Mouse (Mus musculus) CD4-positive, CD25-positive, alpha-beta regulatory T cell, adult 4 months (primary cell): ENCODE data around the gene Fnbp1l. TPM values are rescaled to one million over a fixed set of nuclear protein-coding genes. Genes with fewer than 3 reads are reported as not detected.

Experiments used
- ATAC-seq: one replicate; pipeline ENCODE4 v1.8.0; 2017
- polyA plus RNA-seq, 2 experiments: library from polyadenylated mRNA; unstranded; fragments of 100-300 nt; shearing (Covaris generic); gene quantifications; one replicate each; pipeline ENCODE4 v1.2.1; 2017

The Fnbp1l gene
- polyA plus RNA-seq, 2 experiments from 2014 or later, result 0.09 to 0.34 TPM

DNA sequence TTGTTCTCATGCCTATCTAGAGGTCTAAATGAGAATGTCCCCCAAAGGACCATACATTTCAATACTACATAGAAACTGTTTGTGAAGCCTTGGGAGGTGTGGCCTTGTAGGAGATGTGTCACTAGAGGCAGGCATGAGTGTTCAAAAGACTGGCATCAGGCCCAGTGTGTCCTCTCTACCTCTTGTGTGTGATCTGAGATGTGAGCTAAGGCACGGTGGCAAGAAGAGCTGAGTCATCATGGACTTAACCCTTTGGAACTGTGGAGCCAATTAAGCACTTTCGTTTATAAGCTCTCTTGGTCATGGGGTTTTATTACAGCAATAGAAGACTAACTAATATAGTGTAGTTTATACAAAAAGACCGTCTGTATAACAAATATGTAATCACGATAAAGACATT lies 16.3 kb downstream of the Fnbp1l start:
- no peak for ATAC-seq

DNA sequence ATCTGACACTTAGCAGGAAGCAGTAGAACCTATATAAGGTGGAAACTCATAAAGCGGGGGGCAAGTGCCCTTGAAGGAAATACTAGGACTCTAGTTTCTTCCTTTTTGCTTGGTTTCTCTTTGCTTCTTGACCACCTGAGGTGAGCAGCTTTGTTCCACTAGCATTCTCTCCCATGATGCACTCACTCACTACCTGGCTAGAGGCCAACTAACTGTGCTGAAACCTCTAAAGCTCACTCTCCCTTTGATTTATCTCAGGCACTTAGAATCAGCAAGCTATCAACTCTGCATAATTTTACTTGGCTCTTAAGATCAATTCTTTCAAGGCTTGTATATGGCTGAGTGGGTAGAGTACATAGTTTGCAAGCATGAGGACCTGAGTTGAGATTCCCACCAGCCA lies 17.1 kb downstream of the Fnbp1l start:
- no peak for ATAC-seq

DNA sequence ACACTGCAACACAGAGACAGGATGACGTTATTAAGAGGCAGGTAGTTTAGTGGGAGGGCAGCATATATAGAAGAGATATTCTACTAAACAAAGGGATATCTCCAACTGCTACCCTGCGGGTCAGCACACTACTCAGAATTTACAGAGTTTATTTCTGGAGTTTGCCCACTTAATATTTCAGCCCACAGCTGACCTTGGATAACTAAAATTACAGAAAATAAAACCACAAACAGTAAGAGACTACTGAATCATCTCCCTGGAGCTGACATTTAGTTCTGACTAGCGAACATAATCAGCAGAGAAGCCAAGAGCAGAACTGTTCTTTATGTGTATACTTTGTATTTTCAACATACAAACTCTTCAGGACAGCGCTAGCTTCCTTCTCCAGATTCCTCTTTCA lies 20.2 kb downstream of the Fnbp1l start:
- no peak for ATAC-seq

DNA sequence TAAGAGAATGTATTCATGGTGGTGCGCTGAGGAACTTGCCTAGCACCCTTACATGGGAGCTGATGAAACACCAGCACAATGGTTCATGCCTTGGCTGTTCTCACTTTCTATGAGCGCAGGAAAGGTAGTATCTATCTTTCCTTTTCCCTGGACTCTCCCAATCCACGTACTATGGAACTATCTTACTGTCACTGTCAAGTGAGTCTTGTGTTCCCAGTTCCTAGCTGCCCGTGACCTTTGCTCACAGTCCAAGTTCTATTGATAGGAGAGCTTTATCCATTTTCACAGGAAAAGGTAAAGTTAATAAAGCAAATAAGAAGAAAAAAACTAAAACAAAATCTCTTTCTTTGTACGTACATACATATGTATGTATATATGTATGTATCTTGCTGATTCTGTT lies 28.7 kb downstream of the Fnbp1l start:
- ATAC-seq, result no peak

DNA sequence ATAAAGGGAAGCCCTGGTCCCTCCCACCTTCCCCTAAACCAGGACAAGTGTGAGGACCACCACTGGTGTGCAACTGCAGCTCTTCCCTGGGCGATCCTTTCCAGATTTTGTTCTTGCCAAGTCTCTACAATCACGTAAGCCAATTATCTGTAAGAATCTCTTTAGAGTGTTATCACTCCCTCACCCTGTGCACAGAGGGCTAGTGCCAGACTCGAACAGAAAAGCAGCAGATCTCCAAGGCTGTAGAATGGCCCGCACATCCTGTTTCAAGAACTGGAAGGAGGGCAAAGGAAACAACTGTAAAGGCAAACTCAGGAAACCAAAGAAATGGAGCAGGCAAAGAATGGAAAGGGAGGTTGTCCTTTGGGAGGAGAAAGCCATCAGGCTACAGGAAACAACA lies 29.2 kb downstream of the Fnbp1l start:
- no peak for ATAC-seq

DNA sequence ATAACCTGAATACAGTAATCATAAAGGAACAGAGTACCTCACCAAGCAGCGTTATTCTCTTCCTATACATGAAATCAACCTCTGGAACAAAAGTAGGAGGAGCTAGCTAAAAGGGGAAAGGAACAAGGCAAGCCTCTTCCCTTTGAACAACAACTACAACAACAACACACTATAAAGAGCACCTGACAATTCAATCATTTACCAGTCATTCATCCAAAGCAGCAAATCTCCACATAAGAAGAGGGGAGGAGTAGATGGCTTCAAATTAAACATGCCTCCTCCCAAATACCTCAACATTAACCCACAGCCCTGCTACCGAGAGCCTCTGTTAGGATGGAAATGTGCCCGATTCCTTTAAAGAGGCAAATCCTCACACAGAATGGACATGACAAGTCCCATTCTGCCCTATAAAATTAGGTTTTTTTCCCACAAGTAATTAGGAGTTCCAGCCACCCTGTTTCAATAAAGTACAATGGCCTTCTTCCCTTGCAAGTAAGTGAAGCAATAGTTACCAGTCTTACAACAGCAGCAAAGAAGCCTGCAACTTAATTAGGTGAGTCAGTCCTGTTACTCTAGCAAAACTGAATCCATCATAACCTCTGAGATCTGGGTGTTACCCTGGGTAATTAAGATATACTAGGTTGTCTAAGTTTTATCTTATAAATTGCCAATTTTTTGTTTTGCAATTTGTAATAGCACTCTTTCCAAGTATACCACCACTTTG lies 32.4 kb downstream of the Fnbp1l start:
- ATAC-seq, result no peak

DNA sequence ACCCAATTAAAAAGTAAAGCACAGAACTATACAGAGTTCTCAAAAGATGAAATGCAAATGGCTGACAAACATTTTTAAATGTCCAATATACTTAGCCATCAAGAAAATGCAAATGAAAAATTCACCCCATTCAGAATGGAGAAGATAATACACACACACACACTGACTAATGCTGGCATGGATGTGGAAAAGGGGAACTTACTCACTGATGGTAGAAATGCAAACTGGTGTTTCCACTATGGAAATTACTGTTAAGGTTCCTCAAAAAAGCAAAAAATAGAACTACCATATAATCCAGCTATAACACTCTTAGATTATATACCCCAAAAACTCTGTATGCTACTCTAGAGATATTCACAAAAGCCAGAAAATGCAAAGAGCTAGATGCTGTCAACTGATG lies 42.2 kb downstream of the Fnbp1l start:
- no peak for ATAC-seq

DNA sequence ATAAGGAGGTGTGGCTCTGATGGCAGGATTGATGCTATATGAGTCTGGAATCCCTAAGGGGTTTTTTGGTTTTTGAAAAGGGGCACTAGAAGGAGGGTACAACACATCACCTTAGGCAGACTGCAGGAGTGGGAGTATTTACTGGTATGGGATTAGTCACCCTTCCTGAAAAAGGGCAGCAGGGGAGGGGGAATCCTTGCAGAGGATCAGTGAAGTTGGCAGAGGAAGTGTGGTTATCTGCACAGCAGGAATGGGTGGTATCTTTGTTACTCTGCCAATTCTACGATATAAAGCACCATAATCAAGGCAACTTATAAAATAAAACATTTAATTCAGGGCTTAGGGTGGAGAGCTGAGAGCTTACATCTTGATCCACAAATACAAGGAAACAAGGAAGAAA lies 44.6 kb downstream of the Fnbp1l start:
- no peak for ATAC-seq

DNA sequence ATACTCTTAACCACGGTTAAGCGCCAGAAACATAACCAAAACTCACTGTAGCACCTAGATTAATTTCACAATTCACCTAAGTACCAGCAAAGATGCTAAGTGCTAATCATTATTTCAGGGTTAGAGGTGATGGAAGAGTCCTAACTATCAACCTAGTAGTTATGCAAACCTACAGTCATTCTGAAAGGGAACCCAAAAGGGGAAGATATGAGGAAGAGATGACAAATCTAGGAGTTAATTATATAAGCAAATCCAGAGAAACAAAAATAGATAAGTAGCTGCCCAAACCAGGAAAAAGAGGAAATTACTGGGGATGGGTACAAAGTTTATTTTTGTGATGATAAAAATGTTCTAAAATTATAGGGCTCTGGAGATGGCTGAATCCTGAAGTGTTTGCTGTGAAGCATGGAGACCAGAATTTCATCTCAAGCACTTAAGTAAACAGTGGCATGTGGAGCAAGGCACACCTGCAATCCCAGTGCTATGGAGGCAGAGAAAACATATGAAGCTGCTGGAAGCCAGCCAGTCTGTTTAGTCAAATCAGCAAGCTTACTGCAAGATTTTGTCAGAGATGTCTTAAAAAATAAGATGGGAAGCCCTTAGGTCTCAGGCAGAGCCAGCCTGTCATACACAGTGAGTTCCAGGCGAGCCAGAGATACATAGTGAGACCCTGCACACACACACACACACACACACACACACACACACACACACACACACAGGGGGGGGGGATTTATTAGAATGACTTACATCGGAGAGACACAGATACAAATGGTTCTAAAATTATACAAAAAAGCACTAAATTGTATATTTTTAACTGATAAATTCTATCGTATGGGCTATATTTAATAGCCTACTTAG lies 45.9 kb downstream of the Fnbp1l start:
- ATAC-seq, result no peak

DNA sequence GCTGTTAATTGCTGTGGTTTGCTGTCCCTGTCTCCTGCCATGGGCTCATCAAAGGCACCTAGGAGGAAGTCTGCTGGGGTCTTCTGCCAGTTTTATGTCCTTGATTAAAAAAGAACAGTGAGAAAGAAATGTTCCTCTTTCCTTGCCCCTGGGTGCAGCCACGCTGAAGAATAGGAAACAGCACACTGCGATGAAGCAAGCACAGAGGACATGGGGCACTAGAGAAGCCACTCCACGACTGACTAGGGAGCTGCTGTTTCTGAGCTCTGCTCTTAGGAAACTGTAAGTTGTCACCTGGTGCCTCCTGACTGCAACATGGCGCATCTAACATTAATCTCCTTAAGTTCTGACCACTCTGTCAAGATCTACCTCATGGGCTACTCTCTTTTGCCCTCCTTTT lies 53.0 kb downstream of the Fnbp1l start:
- no peak for ATAC-seq

DNA sequence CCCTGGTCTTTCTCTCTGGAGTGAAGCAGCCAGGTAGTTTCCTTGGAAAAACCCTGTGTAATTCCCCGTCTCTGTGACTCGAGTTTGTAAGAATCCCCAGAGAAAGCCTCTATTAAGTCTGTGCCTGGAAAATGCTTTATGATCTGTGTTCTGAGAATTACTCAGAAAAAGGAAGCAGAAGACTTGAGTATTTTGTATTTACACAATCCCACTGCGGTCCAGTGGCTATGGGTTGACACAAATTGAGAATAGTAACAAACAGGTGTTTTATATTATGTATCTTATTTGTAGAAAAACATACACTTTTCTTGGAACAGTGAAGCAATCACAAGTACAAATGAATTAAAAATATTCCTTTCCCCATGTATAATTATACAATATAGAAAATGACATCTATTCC lies 53.4 kb downstream of the Fnbp1l start:
- ATAC-seq, result no peak

DNA sequence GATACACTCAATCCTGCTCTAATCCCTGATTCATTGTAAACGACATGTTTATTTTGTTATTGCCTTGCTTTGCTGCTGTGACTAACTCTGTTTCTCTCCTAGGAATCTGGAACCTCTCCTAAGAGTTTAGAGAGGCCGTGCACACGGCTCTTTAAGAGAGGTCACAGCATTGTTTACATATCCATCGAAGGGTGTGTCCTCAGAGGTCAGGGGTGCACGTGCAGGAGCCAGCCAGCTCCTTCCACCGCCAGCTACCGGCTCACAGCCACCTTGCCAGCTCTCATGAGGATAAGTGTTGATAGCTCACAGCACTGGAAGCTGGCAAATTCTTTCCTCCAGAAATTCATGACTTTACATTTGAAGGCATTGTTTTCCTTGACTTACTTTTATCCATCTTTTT lies 54.2 kb downstream of the Fnbp1l start:
- no peak for ATAC-seq

DNA sequence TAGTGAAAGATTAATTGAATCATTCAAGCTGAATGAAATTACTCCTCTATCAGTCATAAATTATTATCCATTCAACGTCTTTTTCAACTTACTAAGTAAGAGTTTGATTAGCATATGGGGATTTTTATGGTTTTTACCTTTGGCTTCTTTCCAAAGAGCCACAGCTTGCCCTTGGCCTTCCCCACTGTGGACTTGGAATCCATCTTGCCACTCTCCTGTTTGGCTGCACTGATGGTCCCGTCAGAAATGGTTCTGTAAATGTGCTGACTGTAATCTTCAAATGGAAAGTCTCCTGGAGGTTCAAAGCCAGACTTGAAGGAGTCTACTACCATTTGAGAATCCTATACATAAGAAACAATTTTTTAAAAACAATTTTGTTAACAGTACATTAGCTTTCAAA lies 61.7 kb downstream of the Fnbp1l start:
- no peak for ATAC-seq

DNA sequence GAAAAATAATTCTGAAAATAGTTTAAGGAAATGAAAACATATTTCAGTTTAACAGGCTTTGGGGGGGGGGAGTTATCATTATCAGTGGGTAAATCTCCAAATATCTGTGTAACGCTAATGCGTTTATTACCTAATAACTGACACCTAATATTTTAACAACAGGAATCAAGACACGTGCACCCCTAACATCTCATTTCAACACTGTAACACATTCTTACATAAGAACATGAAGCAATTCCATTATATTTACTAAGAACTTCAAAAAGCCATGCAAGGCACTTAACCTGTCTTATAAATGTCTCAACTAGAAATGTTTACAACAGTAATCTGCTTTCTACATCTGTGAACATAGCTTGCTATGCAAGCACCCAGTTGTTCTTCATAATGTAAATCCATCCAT lies 68.3 kb downstream of the Fnbp1l start:
- no peak for ATAC-seq

DNA sequence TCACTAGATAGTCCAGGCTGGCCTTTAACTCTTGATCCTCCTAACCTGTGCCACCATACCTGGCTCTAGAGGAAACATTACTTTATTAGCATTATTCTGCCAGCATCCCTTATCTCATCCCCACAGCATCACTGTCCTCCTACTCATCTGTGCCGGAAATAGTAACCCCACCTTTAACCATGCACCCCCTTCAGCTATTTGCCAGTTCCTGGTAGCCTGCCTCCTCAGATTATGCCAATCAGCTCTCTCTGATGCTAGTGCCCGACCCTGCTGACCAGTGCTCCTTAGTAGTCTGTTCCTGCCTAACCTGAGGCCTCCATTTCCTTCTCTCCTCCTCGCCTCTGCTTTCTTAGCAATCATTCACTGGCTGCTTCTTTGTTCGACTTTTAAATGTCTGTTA lies 72.0 kb downstream of the Fnbp1l start:
- ATAC-seq, result no peak

DNA sequence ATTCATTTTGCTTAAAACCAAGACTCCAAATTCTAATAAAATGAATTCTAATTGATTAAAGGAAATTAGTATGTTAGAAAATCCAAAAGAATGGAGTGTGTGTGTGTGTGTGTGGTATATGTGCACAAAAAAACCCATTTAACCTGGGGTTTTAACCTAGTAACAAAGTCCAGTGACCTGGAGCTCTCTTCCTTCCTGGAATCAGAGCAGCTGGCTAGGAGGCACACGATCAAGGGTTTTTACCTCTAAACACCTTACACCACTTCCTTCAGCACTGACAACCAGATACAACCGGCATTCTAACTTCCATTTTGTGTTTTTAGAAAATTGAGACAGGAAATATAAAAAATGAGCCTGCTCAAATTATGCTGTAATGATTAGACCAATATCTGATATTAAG lies 74.2 kb downstream of the Fnbp1l start:
- ATAC-seq, result no peak

DNA sequence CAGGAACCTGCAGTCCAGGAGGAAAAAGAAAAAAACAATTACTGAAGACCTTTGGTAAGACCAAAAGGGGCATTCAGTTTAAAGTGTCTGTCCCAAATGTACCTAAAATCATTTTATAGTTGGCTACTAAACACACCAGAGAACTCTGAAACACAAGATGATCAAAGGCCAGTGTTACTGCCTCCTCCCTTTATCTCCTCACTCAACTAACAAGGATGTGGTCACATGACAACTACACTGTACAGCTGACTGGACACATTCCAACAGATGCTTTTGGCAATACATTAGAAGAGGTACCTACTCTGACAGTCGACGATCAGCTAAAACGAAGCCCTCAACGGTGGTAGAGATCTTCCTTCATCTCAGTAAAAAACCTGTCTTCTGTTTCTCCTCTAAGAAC lies 78.6 kb downstream of the Fnbp1l start:
- ATAC-seq, result no peak

DNA sequence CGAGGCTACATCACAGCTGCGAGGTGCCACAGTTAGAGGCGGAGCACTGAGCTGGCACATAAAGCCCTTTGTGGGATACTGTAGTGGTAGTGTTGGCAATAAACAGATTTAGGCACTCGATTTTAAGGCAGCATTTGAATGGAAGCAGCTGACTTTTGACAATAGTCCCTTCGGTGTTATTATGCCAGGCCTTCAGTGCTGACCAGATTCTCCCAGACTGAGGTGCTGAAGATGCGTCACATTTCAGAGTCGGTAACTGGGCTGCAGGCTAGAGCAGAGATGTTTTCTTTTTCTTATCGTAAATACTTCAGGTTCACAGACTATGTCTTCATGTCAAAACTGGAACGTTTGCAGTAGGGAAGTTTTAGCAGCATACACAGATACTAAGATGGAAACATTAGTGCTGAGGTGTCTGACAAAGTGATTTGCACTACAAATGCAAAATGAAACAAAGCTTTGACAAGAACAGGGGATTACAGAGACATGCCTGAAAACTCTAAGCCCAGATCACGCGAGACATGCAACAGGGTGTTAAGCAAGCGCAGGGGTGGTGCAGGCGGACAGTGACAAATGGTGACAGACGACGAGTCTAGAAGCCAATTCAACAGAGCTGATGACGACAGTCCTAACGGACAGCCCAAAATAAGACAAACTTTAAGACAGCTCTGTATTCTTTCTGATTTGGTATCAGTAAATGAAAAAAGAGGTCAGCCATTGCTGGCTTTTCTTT lies 79.4 kb downstream of the Fnbp1l start:
- no peak for ATAC-seq

DNA sequence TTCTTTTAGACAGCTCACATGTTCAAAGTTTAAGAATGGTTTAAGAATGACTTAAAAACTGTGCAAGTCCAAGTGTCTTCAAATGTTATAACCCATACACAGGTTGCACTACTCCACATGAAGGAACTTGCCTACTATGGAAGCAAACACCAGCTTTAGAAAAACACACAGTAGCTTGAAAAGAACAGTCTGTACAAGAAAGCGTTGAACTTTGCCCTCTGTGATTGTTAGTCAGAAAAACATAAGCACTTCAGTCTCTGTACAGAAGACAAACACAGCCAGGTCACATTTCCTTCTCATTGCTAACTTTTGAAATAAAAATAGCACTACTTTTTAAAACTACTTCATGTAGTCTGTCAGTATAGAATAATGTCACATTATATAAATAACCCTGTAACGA lies 80.7 kb downstream of the Fnbp1l start:
- no peak for ATAC-seq

DNA sequence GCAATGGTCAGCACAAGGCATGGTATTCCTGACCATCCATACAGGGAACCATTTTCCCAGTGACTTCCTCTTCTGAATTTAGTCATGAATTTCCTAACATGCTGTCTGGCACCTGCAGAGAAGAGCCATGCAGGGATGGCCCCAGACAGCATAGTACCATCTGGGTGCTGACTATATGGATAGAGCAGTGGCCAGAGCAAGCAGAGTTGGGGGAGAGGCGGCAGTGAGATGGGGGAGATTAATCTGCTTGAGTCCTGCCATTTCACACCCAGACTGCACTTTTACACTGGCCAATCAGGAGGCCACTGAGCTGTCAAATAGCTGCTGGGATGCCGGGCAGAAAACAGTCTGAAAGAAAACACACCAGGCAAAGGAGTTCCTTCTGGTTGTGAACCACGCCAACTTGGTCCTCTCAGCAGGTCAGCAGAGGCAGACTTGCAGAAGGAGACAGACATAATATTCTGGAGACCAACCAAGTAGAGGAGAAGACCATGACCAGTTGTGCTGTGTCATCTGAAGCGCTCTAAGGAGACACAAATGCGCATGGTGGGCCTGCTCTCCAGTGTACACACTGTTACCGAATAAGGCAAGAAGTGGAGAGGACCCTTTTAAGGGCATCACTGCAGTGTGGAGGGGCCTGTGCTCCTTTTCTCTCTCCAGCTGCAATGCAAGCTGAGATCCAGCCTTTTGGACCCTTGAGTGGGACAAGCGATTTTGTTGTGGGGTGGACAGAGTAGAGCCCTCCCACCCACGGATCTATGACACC lies 83.4 kb downstream of the Fnbp1l start:
- no peak for ATAC-seq

DNA sequence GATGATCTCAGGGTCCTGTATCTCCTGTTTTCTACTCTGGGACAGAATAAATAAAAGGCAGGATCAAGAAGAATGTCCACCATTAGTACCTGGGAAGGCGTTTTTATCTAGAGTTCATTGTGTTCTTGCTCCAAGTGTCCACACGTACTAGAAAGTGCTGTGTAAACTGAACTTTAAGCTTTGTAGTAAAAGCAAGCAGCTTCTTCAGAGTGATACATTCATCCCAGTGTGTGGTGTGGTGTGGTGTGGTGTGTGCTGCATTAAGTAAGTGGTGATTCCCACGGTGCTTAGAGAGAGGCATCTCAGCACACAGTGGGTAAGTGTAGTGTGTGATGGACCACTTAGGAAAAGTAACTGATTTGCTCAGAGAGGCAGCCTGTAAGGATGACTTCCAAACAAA lies 91.0 kb downstream of the Fnbp1l start:
- no peak for ATAC-seq

DNA sequence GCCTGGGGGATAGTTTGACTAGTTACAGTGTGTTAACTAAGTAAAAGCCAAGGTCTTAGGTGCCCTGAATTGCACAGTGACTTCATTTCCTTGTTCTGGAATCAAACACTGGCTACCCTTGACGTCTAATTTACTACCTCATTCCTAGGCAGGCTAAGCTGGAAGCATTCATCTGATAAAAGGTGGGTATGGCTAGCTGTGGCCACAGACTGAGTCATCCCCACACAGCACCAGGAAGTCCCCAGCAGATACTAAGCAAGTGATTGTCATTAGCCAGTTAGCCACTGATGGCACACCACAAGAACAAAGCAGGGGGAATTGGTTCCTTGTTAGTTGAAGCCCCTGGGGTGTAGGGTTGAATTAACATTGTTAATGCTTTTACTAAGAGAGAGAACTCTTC lies 98.2 kb downstream of the Fnbp1l start:
- ATAC-seq, result no peak

DNA sequence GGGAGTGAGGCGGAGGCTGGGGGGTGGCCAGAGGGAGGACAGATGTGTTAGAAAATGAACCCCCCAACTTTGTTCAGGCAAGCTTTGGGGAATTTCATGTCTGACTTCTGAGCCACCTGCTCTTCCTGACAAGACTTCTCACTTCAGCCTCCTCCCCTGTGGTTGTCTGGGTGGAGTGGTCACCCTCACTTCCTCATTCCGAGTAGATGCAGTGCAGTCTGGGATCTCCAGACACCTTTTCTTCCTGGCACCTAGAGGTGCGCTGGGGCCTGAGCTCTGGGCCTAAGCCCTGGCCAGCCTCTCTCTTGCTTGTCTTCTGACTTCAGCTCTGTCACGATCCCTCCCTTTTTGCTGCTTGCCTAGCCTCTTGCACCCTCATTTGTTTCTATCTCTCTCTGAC lies 98.6 kb downstream of the Fnbp1l start:
- no peak for ATAC-seq
